Mouse (Mus musculus) lung, postnatal 4 days (tissue): ENCODE data around the gene Hsfy2.

Experiments
- DNase-seq, 2 experiments: peaks; one replicate each; pipeline ENCODE4 v3.0.0; 2021

Hsfy2 gene

DNA sequence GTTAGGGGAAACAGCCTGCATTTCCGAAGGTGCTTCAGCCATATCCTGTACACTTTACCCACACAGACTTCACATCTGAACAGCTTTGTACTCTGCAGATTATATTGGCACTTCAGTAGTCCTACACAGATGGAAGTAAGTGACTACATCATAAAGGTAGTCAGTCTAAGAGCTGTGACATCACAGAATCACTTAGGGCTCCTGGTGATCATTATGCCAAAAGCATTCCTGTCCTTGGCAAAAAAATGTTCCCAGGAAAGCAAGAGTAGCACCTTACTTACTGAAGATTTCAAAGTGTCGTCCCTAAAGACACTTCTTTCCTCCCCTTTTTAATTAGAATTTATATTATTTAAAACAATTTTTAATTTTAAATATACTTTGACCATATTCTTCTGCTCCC, at the start of gene Hsfy2:
TSS of gene Hsfy2 (minus strand) at position 101 of the 400 bp plus-strand sequence.
- no peak for DNase-seq

DNA sequence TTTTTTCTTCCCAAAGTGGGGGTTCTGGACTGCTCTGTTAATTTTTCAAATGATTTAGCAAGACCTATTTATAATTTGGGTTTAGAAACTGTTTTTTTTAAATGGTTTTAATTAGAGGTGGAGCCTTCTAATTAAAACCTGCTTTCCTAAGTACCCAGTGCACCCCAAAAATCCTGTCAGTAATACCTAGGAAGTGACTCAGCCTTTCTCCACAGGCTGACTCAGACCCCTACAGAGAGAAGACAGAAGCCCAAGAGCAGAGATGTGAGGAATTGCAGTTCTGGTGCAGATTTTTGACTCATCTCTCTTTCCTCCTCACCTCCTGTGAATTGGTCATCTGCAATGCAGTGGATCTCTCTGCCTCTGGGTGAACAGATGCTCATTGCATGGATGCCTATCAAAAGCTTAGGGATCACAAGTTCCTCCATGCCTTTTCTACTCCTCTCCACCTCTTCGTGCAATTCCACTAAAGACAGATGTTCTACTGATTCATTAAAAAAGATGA, 47.9 kb upstream of the Hsfy2 start:
- no peak for DNase-seq

DNA sequence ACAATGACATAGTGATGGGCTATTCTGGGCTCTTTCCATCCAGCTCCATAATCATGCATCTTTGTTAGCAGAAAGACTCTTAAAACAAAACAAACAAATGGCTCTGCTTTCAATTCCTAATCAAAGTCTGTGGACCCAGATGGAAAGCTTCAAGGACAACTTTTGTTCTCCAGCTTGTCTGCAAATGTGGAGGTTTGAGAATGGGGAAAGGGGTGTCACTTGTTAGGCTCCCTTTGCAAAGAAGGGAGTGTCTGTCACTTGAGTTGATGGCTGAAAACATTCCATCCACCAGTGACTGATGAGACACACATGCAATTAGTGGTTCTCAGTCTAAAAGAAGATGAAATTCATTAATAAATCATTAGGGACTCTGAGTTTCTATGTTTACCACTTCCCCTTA, 47.3 kb upstream of the Hsfy2 start:
- no peak for DNase-seq

DNA sequence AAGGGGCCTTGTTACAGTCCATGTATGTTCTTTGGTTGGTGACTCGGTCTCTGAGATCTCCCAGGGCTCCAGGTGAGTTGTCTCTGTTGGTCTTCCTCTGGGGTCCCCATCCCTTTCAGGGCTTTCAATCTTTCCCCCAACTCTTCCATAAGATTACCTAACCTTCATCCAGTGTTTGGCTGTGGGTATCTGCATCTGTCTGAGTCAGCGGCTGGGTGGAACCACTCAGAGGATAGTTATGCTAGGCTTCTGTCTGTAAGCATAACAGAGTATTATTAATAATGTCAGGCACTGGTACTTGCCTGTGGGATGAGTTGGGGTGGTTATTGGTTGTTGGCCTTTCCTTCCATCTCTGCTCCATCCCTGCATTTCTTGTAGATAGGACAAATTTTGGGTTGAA, 44.0 kb upstream of the Hsfy2 start:
- no peak for DNase-seq

DNA sequence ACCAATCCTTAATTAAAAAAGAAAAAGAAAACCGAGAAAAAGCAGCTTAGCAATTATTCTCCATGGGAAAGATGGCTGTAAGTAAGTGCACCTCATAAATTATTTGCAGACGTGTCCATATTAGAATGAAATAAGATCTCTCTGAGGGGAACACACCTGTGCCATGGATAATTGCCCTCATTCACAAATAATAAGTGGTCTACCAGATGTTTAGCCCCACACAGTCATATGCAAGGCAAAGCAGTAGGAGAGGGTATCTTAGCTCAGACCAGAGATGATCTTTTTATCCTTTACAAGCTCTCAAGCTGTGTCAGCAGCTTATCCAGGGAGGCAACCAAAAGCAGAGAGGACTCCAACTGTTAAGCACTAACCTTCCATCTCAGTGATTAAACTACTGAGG, 38.0 kb upstream of the Hsfy2 start:
- no peak for DNase-seq

DNA sequence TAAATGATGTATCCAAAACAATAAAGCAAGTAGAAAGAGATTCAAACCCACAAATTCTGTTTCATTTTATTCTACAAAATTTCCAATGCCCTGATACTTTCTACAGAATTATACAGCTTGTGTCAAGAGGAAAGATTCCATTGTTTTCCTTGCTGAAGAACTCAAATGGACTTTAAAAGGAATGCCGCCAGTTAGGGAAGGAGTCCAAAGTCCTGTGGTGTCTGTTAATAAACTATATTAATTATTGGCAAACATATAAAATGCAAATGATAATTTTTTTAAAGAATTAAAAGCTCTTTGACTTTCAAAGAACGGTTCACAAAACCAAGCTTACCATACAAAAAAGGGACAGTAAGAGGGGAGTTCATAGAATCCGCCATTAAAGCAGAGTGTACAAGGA, 37.4 kb upstream of the Hsfy2 start:
- no peak for DNase-seq

DNA sequence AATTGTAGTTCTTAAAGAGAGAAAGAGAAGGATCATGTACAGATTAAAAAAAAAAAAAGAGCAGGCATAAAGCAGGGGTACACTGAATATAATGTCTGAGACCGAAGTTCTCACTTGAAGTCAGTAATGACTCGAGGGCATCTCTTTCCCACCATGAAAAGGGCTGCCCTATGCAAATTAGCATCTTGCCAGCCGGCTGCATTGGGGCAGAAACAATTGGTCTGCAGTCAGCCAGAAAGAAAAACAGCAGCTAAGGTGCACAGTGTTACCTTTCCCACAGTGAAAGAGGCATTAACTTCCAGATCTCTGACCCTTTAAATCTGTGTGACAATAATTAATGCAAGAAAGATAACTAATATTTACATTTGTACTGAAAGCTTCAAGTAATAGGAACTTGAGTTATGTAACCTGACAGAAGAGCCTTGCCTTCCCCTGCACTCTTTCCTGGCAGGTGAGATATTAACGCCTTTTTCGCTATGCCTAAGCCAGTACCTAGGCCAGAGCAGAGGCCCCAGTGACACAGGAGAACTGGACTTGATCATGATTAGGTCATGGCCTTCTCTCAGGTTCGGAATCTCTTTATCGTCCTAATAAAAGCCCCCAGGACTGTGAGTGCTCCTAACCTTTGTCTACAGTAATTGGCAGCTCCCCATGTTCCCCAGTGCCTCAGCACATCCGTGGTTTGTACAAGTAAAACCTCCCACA, 34.2 kb upstream of the Hsfy2 start:
- DNase-seq, result no peak

DNA sequence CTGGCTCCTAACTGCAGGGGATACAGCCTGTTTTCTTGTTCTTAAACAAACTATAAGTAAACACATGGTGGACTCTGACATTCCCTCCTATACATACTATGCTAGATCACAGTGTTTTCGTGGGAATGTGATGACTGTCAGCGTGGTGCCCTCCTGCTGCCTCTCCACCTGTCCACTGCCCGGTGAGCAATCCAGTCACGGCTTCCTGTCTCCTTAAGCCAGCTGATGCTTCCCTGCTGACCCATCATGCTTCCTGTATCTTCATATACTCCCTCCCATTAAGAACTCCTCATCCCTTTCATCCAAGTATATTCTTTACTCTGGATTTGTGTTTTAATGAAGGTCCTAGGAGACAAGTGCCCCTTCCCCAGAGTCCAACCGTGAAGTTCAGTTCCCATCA, 33.3 kb upstream of the Hsfy2 start:
- DNase-seq, result no peak

DNA sequence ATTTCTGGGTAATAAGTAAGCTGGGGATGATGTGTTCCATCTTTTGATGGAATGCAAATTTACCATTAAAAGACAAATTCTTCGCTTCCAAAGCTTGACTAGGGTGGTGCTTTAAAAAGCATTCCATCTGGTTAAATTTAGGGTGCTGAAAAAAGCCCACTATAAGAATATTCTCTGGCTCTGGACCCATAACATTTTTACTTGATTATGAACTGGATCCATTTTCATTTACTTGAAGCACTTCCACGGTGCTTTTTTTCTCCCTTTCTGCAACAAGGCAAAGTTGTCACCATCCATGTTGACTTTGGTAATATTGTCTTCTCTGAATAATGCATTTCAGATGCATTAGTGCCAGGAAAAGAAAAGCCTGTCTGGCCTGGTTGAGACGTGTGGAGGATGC, 27.4 kb upstream of the Hsfy2 start:
- no peak for DNase-seq

DNA sequence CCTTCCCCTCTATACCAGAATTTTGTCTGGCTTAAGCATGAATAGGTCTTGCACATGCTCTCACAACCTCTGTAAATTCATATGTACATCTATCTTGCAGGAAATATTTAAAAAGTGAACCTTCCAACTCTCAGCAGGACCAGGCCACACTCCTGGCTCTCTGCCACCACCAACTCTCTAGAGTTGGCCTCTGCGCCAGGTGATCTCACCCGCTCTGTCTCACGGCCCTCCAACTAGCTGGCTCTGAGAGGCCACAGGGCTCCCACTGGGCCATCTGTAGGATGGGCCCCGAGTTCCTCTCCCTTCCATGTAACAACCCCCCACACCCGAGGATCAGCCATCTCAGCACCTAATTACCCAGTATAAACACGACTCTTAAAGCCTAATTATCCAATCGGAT, 10.4 kb downstream of the Hsfy2 start:
- no peak for DNase-seq

DNA sequence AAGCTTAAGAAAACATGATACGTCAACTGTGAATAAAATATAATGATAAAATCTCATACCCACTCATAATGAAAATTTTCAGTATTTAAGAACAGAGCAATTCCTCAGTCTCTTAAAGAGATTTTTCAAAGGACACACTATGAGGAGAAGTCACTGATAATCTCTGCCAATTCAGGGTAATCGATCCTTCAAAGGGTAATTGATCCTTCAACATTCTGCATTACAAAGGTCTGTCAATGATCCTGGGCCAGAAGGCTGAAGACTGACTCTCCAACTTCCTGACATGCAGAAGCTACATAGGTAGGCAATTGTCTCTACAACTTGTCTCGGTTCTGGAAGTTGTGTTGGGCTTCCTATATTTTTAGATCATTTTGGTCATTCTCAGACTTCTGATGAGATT, 12.9 kb downstream of the Hsfy2 start:
- DNase-seq, result no peak

DNA sequence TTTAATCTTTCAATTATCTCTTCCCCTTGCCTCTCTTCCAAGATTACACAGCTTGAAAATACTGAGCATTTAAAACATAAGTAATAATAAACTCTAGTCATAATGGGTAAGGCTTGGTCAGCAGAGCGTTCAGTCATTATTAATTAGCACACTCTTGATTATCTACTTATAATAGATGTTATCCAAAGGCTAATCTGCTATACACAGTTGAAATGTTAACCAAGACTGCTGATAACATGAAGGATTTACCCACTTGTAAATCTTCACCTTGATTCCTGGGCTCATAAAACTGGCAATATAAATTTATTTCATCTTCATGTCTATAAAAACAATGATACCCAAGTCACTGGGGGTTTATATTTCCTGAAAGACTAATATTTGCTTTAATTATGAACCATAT, 24.9 kb downstream of the Hsfy2 start:
- no peak for DNase-seq
